Mouse (Mus musculus) limb, embryonic 15.5 days (tissue): ENCODE measurements around the gene Gga1. TPM values are rescaled to one million over a fixed set of nuclear protein-coding genes. Genes with fewer than 3 reads are reported as not detected.

Source experiments
- ATAC-seq: fragments of 200-750 bp; cut with Nextera tagmentation; 2 replicates; pipeline ENCODE4 v1.8.0; 2017; ENCODE audit warnings: low read depth, moderate TSS enrichment; ENCODE audit not compliant: insufficient number of reproducible peaks, low FRiP score, low TSS enrichment
- H3K27ac ChIP-seq: fragments of 300-500 bp; sonication (generic); 2 replicates; pipeline ENCODE4 v1.5.1; 2015; ENCODE audit warnings: moderate library complexity, mild to moderate bottlenecking, inconsistent platforms
- H3K27me3 ChIP-seq: fragments of 300-500 bp; sonication (generic); 2 replicates; pipeline ENCODE4 v1.6.1; 2015; ENCODE audit warnings: inconsistent platforms
- H3K36me3 ChIP-seq: fragments of 300-500 bp; sonication (generic); 2 replicates; pipeline ENCODE4 v1.6.1; 2015; ENCODE audit warnings: inconsistent platforms
- H3K4me1 ChIP-seq: fragments of 300-500 bp; sonication (generic); 2 replicates; pipeline ENCODE4 v1.6.1; 2015; ENCODE audit warnings: inconsistent platforms
- H3K4me2 ChIP-seq: fragments of 300-500 bp; sonication (generic); 2 replicates; pipeline ENCODE4 v1.6.1; 2015; ENCODE audit warnings: mild to moderate bottlenecking, inconsistent platforms
- H3K4me3 ChIP-seq: fragments of 300-500 bp; sonication (generic); 2 replicates; pipeline ENCODE4 v1.5.1; 2015; ENCODE audit warnings: mild to moderate bottlenecking, inconsistent platforms
- H3K9ac ChIP-seq: fragments of 300-500 bp; sonication (generic); 2 replicates; pipeline ENCODE4 v1.6.1; 2015; ENCODE audit warnings: inconsistent platforms
- H3K9me3 ChIP-seq: fragments of 300-500 bp; sonication (generic); 2 replicates; pipeline ENCODE4 v1.6.1; 2016; ENCODE audit warnings: inconsistent platforms
- WGBS: fragments of 180-500 bp; shearing (Covaris S2); methylation state at CpG from one replicate; pipeline ENCODE4 v1.1.7; 2015; 5-methylcytosine and 5-hydroxymethylcytosine counted together
- polyA plus RNA-seq: library from polyadenylated mRNA; unstranded; fragments of >200 nt; fragmentation: Nextera tagmentation; extraction: Ambion mirVana; gene quantifications from 2 replicates; pipeline ENCODE4 v1.2.1, GENCODE M21; 2015

Gene Gga1
- polyA plus RNA-seq, 1 experiment from 2014 or later = 53.2 TPM

DNA sequence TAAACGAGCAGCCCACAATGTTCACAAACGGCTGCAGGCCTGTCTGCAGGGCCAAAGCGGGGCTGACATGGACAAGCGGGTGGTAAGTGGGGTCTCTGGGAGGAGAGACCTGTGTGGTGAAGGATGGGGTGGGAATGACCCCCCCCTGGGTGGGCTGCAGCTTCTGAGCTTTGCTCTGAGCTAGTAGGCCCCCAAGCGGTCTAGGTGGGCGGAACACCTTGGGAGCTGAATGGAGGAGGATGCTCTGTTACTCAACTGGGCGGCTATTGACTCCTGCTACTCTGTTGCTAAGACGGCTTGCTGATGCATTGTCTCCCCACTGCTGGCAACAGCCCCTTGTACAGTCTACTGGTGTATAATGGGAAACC lies 24.4 kb downstream of the Gga1 start:
- Histone ChIP-seq H3K4me2 (peak overlapping the region; percentile 76), H3K4me3 (peak overlapping the region; percentile 85), H3K4me1 (peaks cover 57% of the 10 kb centered on the region), H3K36me3 (peaks cover 43% of the 10 kb centered on the region), H3K27me3 (no peaks in the 10 kb centered on the region), H3K9me3 (no peaks in the 10 kb centered on the region), H3K9ac (peak overlapping the region; percentile 81; the same call in 1 of the 2 replicates), H3K27ac (peak overlapping the region; percentile 82)
- WGBS = 37% methylated on average over 8 of the region's 8 CpGs
- no peak for ATAC-seq

DNA sequence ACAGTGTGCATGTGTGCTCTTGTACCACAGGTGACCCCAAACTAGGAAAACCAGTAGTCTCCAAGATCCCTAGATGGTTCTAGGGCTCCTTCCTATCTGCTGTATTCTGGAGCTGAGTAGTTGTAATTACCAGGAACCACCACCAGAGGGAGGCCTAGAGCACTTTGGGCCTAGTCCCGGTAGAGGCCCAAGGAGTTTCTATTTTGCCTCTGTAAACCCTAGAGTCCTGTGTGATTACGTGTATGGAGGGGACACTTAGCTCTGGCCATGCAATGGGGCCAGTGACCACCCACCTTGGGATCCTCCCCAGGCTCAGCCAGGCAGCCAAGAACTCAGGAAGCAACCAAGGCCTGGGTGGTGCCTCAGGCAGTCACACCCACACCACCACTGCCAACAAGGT lies 26.3 kb downstream of the Gga1 start:
- H3K4me3 ChIP-seq = no peak overlapping the region
- ATAC-seq = no peak
- 0 out of 2 replicates have a peak overlapping the region, but pooled peaks have one; percentile 47 for H3K27ac ChIP-seq
- peaks cover 44% of the 10 kb centered on the region for H3K4me1 ChIP-seq
- 0 out of 2 replicates have a peak overlapping the region, but pooled peaks have one; percentile 2 for H3K4me2 ChIP-seq
- 11% methylated on average over 2 of the region's 2 CpGs for WGBS
- H3K9me3 ChIP-seq = no peaks in the 10 kb centered on the region
- no peak overlapping the region for H3K9ac ChIP-seq
- H3K36me3 ChIP-seq = peaks cover 61% of the 10 kb centered on the region
- no peaks in the 10 kb centered on the region for H3K27me3 ChIP-seq

DNA sequence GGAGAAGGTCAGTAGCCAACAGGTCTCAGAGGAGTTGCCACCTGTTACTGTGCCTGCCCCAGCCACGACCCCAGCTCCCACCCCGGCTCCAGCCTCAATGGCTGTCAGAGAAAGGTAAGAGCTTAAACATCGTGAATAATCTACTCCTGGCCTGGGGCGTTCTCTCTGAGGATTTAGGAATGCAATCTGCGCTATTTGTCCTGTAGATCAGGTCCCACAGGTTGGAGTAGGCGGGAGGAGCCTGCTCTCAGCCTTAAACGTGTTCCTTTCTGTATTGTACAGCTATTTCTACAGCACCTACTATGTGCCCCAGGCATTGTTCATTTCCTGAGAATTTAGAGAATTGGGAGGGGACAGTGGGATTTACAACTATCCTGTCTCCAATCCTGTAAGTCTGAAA lies 31.4 kb downstream of the Gga1 start:
- Histone ChIP-seq H3K36me3 (peaks cover 93% of the 10 kb centered on the region), H3K4me1 (peaks cover 11% of the 10 kb centered on the region), H3K27ac (0 out of 2 replicates have a peak overlapping the region, but pooled peaks have one; percentile 8), H3K27me3 (no peaks in the 10 kb centered on the region), H3K9me3 (no peaks in the 10 kb centered on the region), H3K4me2 (no peak overlapping the region), H3K4me3 (no peak overlapping the region), H3K9ac (no peak overlapping the region)
- WGBS = 69% methylated on average over 7 of the region's 7 CpGs
- no peak for ATAC-seq

DNA sequence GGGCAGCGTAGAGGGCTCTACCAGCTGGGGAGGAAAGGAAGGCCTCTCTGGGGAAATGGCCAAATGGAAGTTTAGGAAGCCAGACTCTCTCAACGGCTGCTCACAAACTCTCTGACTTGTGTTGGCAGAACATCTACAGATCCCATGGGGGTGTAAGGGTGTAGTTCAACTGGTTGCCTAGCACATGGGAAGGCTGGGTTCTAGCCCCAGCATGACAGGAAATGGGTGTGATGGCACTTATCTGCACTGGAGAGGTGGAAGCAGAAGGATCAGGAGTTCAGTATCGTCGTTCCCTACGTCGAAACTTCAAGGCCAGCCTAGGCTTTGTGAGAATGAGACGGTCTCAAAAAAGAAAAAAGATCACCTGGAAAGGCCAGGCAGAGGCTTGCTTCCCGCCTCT lies 32.0 kb downstream of the Gga1 start:
- no peak overlapping the region for H3K9ac ChIP-seq
- H3K4me2 ChIP-seq = no peak overlapping the region
- no peaks in the 10 kb centered on the region for H3K9me3 ChIP-seq
- no peak overlapping the region for H3K27ac ChIP-seq
- no peak overlapping the region for H3K4me3 ChIP-seq
- H3K27me3 ChIP-seq = no peaks in the 10 kb centered on the region
- peaks cover 87% of the 10 kb centered on the region for H3K36me3 ChIP-seq
- WGBS = 73% methylated on average over 8 of the region's 8 CpGs
- ATAC-seq = no peak
- H3K4me1 ChIP-seq = peaks cover 9% of the 10 kb centered on the region; the same call in 1 of the 2 replicates

DNA sequence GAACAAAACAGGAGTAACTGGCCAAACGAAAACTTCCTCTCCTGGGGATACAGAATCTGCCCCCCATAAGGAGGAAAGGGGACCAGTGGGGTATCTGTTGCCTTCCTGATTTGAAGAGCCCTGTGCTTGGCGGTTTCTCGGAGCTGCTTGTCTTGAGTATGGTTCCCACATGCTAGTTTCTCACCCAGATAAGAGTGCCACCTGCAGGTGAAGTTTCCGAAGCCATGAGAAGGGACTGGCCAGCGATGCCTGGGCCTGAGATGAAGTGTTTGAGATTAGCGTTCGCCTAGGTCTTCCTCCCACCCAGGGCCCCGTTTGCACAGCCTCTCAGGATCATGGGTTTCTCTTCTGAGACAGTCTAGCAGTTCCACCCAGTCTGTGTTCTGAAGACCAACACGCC lies 35.0 kb downstream of the Gga1 start:
- no peaks in the 10 kb centered on the region for H3K9me3 ChIP-seq
- 38% methylated on average over 9 of the region's 9 CpGs for WGBS
- H3K9ac ChIP-seq = no peak overlapping the region
- H3K27ac ChIP-seq = 0 out of 2 replicates have a peak overlapping the region, but pooled peaks have one; percentile 38
- H3K36me3 ChIP-seq = peaks cover 56% of the 10 kb centered on the region
- no peaks in the 10 kb centered on the region for H3K27me3 ChIP-seq
- no peak overlapping the region for H3K4me3 ChIP-seq
- no peak for ATAC-seq
- H3K4me1 ChIP-seq = peaks cover 37% of the 10 kb centered on the region
- H3K4me2 ChIP-seq = no peak overlapping the region

DNA sequence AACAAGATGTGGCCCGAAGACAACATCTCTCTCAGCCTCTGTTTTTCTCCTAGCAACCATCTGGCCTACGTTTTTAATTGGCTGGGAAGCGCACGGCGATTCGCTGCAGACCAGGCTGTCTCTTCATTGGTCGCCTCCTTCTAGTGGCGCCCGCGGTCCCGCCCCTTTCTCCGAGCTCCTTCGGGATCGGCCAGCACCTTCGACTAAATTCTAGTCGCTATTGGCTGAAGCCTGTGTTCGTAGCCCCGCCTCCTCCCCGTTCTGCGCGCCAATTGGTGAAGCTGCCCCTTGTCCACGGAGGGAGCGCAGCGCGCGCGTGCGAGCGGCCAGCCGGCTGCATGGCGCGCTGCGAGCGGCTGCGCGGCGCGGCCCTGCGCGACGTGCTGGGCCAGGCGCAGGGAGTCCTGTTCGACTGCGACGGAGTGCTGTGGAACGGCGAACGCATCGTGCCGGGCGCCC lies 36.7 kb downstream of the Gga1 start, which contains the start of gene Pdxp:
Pdxp (plus strand) TSS at position 288 of the 459 bp plus-strand sequence.
- under 1% methylated on average over 50 of the region's 51 CpGs for whole genome bisulfite sequencing
- H3K4me2 ChIP-seq = peak within 1 kb of the TSS; percentile 98
- peaks cover 37% of the 10 kb centered on the region for H3K4me1 ChIP-seq
- H3K4me3 ChIP-seq = peak within 1 kb of the TSS; percentile 75
- H3K9ac ChIP-seq = peak within 1 kb of the TSS; percentile 80
- ATAC-seq = peak; percentile 91
- H3K9me3 ChIP-seq = no peaks in the 10 kb centered on the region
- peaks cover 52% of the 10 kb centered on the region for H3K36me3 ChIP-seq
- no peaks in the 10 kb centered on the region for H3K27me3 ChIP-seq
- H3K27ac ChIP-seq = peak within 1 kb of the TSS; percentile 93

DNA sequence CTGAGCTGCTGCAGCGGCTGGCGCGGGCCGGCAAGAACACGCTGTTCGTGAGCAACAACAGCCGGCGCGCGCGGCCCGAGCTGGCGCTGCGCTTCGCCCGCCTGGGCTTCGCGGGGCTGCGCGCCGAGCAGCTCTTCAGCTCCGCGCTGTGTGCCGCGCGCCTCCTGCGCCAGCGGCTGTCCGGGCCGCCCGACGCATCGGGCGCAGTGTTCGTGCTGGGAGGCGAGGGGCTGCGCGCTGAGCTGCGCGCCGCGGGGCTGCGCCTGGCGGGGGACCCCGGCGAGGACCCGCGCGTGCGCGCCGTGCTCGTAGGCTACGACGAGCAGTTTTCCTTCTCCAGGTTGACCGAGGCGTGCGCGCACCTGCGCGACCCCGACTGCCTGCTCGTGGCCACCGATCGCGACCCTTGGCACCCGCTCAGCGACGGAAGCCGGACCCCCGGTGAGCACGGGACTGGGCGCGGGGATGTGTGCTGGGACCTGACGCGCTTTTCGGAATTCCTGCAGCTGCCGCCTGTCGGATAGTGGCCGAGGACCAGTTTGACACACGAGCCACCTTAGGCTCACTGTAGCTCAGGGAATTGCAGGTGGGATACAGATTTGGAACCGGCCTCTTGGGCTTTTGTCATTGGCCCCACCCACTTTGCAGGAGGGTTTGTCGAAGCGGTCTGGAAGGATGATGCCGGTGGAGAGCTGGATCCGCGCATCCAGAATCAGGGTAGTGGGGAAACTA lies 37.3 kb downstream of the Gga1 start:
- Histone ChIP-seq H3K4me3 (peak overlapping the region; percentile 75), H3K4me2 (peak overlapping the region; percentile 98), H3K9ac (peak overlapping the region; percentile 80), H3K36me3 (peaks cover 52% of the 10 kb centered on the region), H3K9me3 (no peaks in the 10 kb centered on the region), H3K4me1 (peaks cover 37% of the 10 kb centered on the region), H3K27ac (peak overlapping the region; percentile 93), H3K27me3 (no peaks in the 10 kb centered on the region)
- peak; percentile 56 for ATAC-seq
- WGBS = under 1% methylated on average over 78 of the region's 87 CpGs

DNA sequence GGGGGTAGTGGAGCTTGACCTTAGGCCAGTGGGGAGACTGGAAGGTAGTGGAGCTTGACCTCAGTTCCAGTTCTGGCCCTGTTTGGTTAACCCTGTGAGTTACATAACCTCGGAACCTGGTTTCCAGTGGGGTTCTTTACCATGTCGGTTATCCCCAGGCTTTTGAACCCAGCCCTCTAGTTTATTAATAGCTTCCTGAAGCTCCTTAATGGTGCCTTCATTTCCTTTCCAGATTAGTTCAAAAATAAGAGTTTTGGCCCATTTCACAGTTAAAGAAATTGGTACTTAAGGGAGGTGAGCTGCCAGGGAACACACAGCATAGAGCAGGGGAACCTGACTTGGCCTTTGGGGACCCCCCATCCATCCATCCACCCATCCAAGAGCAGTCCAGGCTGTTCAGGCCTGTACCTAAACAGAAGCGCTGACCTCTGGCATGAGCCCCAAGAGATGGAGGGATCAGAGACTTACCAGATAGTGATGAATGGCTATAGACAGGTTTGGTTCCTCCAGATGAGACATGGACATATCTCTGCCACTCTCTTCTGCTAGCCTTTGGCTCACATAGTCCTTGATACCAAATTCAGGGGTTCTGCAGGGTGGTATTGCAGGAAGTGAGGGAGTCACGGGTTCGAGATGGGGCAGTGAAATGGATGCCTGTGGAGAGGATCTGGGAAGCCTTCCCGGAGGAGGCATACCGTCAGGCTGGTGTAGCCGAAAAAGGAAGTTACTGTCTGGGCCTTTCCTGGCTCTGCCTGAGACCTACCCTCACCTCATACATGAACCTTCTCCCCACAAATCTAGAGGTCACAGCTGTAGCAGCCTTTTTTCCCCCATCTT lies 38.1 kb downstream of the Gga1 start:
- no peak for ATAC-seq
- Histone ChIP-seq H3K4me1 (peaks cover 37% of the 10 kb centered on the region), H3K4me2 (peak overlapping the region; percentile 98), H3K9me3 (no peaks in the 10 kb centered on the region), H3K4me3 (peak overlapping the region; percentile 75), H3K9ac (peak overlapping the region; percentile 80), H3K27me3 (no peaks in the 10 kb centered on the region), H3K36me3 (peaks cover 52% of the 10 kb centered on the region), H3K27ac (no peak overlapping the region)
- 46% methylated on average over 8 of the region's 8 CpGs for WGBS

DNA sequence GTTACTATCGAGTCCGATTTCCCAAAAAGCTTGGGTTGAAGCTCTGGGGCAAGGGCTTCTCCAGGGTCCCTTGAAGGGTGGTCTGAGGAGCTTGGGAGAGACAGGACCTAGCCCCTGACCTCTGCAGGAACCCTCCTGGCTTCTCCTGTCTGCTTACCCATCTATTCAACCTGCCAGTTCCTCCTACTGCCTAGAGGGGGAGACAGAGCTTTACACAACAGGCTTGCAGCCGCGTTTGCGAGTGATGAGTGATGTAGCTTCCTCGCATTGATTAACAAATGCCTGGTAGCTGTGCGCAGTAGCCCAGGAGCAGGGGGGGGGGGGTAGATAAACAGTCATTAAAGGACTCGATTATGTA lies 38.6 kb downstream of the Gga1 start:
- H3K4me1 ChIP-seq = peaks cover 35% of the 10 kb centered on the region
- peaks cover 47% of the 10 kb centered on the region for H3K36me3 ChIP-seq
- WGBS = 5% methylated on average over 8 of the region's 8 CpGs
- no peak overlapping the region for H3K27ac ChIP-seq
- peak overlapping the region; percentile 98 for H3K4me2 ChIP-seq
- no peaks in the 10 kb centered on the region for H3K9me3 ChIP-seq
- peak overlapping the region; percentile 75 for H3K4me3 ChIP-seq
- no peaks in the 10 kb centered on the region for H3K27me3 ChIP-seq
- no peak for ATAC-seq
- no peak overlapping the region for H3K9ac ChIP-seq

DNA sequence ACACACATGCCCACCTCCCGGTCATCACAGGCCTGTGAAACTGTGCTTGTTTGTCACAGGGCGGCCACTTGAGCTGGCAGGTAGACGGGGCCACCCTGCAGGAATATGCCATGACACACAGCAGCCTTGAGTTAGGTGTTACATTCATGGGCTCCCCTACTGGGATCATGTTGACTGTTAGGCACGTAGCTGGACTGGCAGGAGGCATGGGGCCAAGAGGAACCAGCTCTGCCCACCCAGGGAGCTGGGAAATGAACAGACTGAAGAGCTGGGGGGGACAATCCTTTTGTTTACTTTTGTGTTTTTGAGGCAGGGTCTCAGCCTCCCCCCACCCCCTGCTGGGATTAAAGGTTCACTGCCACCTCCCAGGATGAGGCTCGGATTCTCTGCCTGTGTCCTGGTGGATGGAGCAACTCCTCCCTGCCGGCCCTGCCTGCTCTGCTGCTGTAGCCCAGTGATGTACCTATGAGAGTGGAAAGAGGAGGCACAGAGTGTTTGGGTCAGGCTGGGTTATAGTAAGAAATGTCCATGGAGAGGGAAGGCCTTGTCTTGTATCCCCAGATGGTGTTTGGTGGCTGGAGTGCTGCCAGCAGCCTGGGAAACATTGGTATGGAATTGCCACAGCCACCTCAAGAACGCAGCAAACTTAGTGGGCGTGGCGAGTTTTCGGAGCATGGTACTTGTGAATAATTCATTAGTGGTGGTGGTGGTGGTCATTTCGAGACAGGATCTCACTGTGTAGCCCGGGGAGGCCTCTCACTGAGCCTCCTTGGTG lies 39.2 kb downstream of the Gga1 start:
- peak overlapping the region; percentile 50 for H3K27ac ChIP-seq
- peaks cover 35% of the 10 kb centered on the region for H3K4me1 ChIP-seq
- ATAC-seq = no peak
- H3K27me3 ChIP-seq = no peaks in the 10 kb centered on the region
- no peaks in the 10 kb centered on the region for H3K9me3 ChIP-seq
- H3K36me3 ChIP-seq = peaks cover 41% of the 10 kb centered on the region
- WGBS = 49% methylated on average over 12 of the region's 12 CpGs
- H3K4me2 ChIP-seq = peak overlapping the region; percentile 98
- H3K4me3 ChIP-seq = peak overlapping the region; percentile 75
- H3K9ac ChIP-seq = no peak overlapping the region

DNA sequence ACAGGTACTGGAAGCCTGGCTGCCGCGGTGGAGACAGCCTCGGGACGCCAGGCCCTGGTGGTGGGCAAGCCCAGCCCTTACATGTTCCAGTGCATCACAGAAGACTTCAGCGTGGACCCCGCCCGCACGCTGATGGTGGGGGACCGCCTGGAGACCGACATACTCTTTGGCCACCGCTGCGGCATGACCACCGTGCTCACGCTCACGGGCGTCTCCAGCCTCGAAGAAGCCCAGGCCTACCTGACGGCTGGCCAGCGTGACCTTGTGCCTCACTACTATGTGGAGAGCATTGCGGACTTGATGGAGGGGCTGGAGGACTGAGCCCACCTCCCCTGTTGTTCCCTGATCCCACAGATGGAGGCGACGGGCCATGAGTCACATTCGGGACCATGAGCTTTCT lies 41.1 kb downstream of the Gga1 start:
- Histone ChIP-seq H3K4me1 (peaks cover 32% of the 10 kb centered on the region), H3K9me3 (no peaks in the 10 kb centered on the region), H3K9ac (no peak overlapping the region), H3K4me3 (no peak overlapping the region), H3K27me3 (no peaks in the 10 kb centered on the region), H3K36me3 (peaks cover 27% of the 10 kb centered on the region), H3K27ac (no peak overlapping the region), H3K4me2 (no peak overlapping the region)
- ATAC-seq = no peak
- 87% methylated on average over 23 of the region's 23 CpGs for WGBS
